Mouse (Mus musculus): ENCODE measurements around the gene Tmem8. TPM values are rescaled to one million over a fixed set of nuclear protein-coding genes. Genes with fewer than 3 reads are reported as not detected.

Tmem8 gene
- polyA plus RNA-seq, 1 experiment from 2014 or later, result 26.5 TPM

DNA sequence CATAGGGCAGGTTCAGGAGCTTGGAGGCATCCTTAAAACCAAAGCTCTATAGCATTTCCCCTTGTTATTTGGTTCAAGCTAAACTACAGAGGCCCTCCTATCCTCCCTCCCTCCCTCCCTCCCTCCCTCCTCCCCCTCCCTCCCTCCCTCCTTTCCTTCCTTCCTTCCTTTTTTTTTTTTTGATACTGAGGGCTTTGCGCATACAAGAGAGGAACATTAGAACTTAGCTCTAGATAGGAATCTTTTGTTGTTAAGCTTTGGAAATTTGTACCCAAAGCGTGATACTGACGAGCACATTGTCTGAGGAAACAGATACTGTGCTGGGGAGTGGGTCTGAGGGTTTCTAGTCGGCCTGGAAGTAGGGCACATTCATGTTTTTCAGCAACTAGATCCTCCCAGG, 7.5 kb upstream of the Tmem8 start:
- Histone ChIP-seq H3K9me3 (ENCODE audit: control insufficient read depth) (no peaks in the 10 kb centered on the region), H3K4me3 (ENCODE audit: low read depth, low read length) (no peak overlapping the region), H3K9ac (ENCODE audit: low read depth, low read length) (no peak overlapping the region), H3K36me3 (ENCODE audit: control insufficient read depth, insufficient read depth) (no peaks in the 10 kb centered on the region), H3K27ac (ENCODE audit: low read depth, low read length) (no peak overlapping the region), H3K4me2 (replicated peaks; ENCODE audit: low read depth) (no peak overlapping the region), H3K27me3 (replicated peaks; ENCODE audit: control insufficient read depth, insufficient read depth, low read length) (0 out of 2 replicates have a peak, but pooled peaks cover 5% of the 10 kb centered on the region), H3K4me1 (replicated peaks; ENCODE audit: control insufficient read depth, insufficient read depth, low read length) (no peaks in the 10 kb centered on the region)
- ATAC-seq, result no peak
- WGBS, result 60% methylated on average over 4 of the region's 4 CpGs
- TF ChIP-seq CTCF (IDR thresholded peaks at IDR 0.05; ENCODE audit: low read depth), result no peak

DNA sequence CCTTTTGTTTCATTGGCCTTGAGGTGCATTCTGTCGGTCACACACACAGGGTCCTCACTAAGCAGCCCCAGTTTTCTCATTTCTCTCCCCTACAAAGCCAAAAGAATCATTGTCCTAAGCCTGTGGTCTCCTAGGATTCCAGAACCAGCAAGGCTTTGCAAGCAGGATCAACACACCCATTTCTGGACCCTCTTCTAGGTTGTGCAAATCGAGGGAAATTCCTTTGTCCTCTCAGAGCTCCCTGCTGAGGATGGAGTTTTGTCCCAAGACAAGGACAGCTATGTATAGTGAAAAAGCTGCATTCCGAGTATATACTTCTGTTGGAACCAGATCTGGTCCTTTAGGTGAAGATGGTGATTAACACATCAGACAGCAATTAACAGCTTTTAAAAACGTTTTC, 2.9 kb upstream of the Tmem8 start:
- no peak overlapping the region for H3K4me3 ChIP-seq (ENCODE audit: low read depth, low read length)
- no peaks in the 10 kb centered on the region for H3K4me1 ChIP-seq (replicated peaks; ENCODE audit: control insufficient read depth, insufficient read depth, low read length)
- no peak overlapping the region for H3K27ac ChIP-seq (ENCODE audit: low read depth, low read length)
- H3K9me3 ChIP-seq (ENCODE audit: control insufficient read depth), result no peaks in the 10 kb centered on the region
- no peaks in the 10 kb centered on the region for H3K36me3 ChIP-seq (ENCODE audit: control insufficient read depth, insufficient read depth)
- no peak for TF ChIP-seq CTCF (IDR thresholded peaks at IDR 0.05; ENCODE audit: low read depth)
- H3K27me3 ChIP-seq (replicated peaks; ENCODE audit: control insufficient read depth, insufficient read depth, low read length), result peaks cover 22% of the 10 kb centered on the region
- no peak overlapping the region for H3K9ac ChIP-seq (ENCODE audit: low read depth, low read length)
- H3K4me2 ChIP-seq (replicated peaks; ENCODE audit: low read depth), result no peak overlapping the region
- 45% methylated on average over 4 of the region's 4 CpGs for WGBS
- ATAC-seq, result no peak

DNA sequence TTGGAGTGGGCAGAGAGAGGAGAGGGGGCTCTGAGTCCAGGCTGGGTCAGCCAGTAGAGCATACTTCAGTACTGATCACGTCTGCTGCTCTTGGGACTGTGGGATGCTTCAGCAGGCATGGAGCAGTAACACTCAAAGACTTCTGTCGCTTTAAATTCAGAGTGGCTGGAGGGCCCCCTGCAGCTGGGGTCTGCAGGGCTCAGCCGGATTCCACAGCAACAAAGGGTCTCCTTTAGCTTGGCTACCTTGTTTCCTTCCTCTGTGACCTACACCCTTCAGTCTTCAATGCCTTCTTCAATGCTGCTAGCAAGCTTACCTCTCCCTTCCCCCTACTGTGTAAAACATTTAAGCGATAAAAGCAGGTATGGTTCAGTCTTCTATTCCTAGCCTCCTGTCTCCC, 2.1 kb upstream of the Tmem8 start:
- TF ChIP-seq CTCF (IDR thresholded peaks at IDR 0.05; ENCODE audit: low read depth), result no peak
- Histone ChIP-seq H3K9ac (ENCODE audit: low read depth, low read length) (no peak overlapping the region), H3K4me1 (replicated peaks; ENCODE audit: control insufficient read depth, insufficient read depth, low read length) (peaks cover 3% of the 10 kb centered on the region; the same call in 1 of the 2 replicates), H3K4me3 (ENCODE audit: low read depth, low read length) (no peak overlapping the region), H3K27ac (ENCODE audit: low read depth, low read length) (no peak overlapping the region), H3K27me3 (replicated peaks; ENCODE audit: control insufficient read depth, insufficient read depth, low read length) (peaks cover 22% of the 10 kb centered on the region), H3K36me3 (ENCODE audit: control insufficient read depth, insufficient read depth) (no peaks in the 10 kb centered on the region), H3K4me2 (replicated peaks; ENCODE audit: low read depth) (no peak overlapping the region), H3K9me3 (ENCODE audit: control insufficient read depth) (no peaks in the 10 kb centered on the region)
- WGBS, result 36% methylated on average over 4 of the region's 4 CpGs
- ATAC-seq, result no peak

- no peak for TF ChIP-seq CTCF (IDR thresholded peaks at IDR 0.05; ENCODE audit: low read depth)
- H3K27me3 ChIP-seq (replicated peaks; ENCODE audit: control insufficient read depth, insufficient read depth, low read length), result peaks cover 22% of the 10 kb centered on the region
- H3K27ac ChIP-seq (ENCODE audit: low read depth, low read length), result no peak overlapping the region
Measured at GRCm38 (mm10) chr17:26111722-26112121, 1.4 kb upstream of the Tmem8 start.

DNA sequence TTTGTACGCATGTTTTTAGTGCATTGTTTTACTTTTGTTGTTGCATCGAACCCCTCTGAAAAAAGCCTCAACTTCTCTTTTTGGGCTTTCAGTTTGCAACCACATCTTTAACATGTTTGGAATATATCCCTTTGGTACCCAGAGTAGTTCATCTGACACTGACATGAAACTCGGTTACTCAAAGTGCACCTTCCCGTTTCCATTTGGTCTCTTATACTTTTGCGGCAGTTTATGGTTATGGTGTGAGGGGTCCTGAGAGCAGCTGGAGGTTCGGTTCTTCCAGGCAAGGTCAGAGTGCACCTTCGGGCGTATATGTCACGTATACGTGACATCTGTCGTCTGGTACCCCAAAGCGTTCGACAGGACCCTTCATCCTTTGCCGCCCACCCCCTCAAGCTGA, 348 bp upstream of the Tmem8 start:
- 21% methylated on average over 14 of the region's 14 CpGs for WGBS
- Histone ChIP-seq H3K27ac (ENCODE audit: low read depth, low read length) (peak overlapping the region; percentile 98; the same call in 1 of the 2 replicates), H3K9ac (ENCODE audit: low read depth, low read length) (no peak overlapping the region), H3K36me3 (ENCODE audit: control insufficient read depth, insufficient read depth) (peaks cover 3% of the 10 kb centered on the region; the same call in 1 of the 2 replicates), H3K27me3 (replicated peaks; ENCODE audit: control insufficient read depth, insufficient read depth, low read length) (peaks cover 22% of the 10 kb centered on the region), H3K9me3 (ENCODE audit: control insufficient read depth) (no peaks in the 10 kb centered on the region), H3K4me3 (ENCODE audit: low read depth, low read length) (peak overlapping the region; percentile 74), H3K4me1 (replicated peaks; ENCODE audit: control insufficient read depth, insufficient read depth, low read length) (peaks cover 3% of the 10 kb centered on the region; the same call in 1 of the 2 replicates), H3K4me2 (replicated peaks; ENCODE audit: low read depth) (peak overlapping the region; percentile 89)
- no peak for TF ChIP-seq CTCF (IDR thresholded peaks at IDR 0.05; ENCODE audit: low read depth)
- ATAC-seq, result no peak

More at GRCm38 (mm10) chr17:26111722-26112121, 1.4 kb upstream of the Tmem8 start:
- WGBS, result 29% methylated on average over 4 of the region's 4 CpGs
- H3K9me3 ChIP-seq (ENCODE audit: control insufficient read depth), result no peaks in the 10 kb centered on the region
- H3K4me2 ChIP-seq (replicated peaks; ENCODE audit: low read depth), result no peak overlapping the region
- no peak for ATAC-seq
- H3K4me3 ChIP-seq (ENCODE audit: low read depth, low read length), result no peak overlapping the region
- H3K36me3 ChIP-seq (ENCODE audit: control insufficient read depth, insufficient read depth), result no peaks in the 10 kb centered on the region
- no peak overlapping the region for H3K9ac ChIP-seq (ENCODE audit: low read depth, low read length)
- peaks cover 3% of the 10 kb centered on the region; the same call in 1 of the 2 replicates for H3K4me1 ChIP-seq (replicated peaks; ENCODE audit: control insufficient read depth, insufficient read depth, low read length)

DNA sequence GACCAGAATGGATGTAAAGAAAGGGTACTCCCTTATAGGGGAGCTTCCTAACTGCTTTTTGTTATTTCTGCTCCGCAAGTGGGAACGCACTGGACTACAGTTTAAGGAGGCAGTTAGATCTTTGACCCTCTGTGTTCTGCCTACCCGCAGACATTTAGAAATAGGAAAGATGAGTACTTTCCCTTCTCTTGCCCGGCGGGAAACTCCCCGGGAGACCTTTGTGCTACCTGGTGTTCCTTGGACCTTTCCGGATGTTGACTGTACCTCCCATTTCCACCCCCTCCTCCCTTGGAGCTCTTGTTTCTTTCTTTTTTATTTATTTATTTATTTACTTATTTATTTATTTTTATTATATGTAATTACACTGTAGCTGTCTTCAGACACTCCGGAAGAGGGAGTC, 962 bp downstream of the Tmem8 start:
- Histone ChIP-seq H3K9ac (ENCODE audit: low read depth, low read length) (peak overlapping the region; percentile 86), H3K27ac (ENCODE audit: low read depth, low read length) (peak overlapping the region; percentile 98), H3K4me2 (replicated peaks; ENCODE audit: low read depth) (peak overlapping the region; percentile 89), H3K36me3 (ENCODE audit: control insufficient read depth, insufficient read depth) (peaks cover 3% of the 10 kb centered on the region; the same call in 1 of the 2 replicates), H3K9me3 (ENCODE audit: control insufficient read depth) (no peaks in the 10 kb centered on the region), H3K4me3 (ENCODE audit: low read depth, low read length) (peak overlapping the region; percentile 74), H3K27me3 (replicated peaks; ENCODE audit: control insufficient read depth, insufficient read depth, low read length) (peaks cover 22% of the 10 kb centered on the region), H3K4me1 (replicated peaks; ENCODE audit: control insufficient read depth, insufficient read depth, low read length) (peaks cover 3% of the 10 kb centered on the region; the same call in 1 of the 2 replicates)
- TF ChIP-seq CTCF (IDR thresholded peaks at IDR 0.05; ENCODE audit: low read depth), result no peak
- ATAC-seq, result peak; percentile 18; the same call in 1 of the 2 replicates
- 6% methylated on average over 8 of the region's 8 CpGs for WGBS

Measured in intestine, postnatal 0 days (tissue).